Mouse (Mus musculus) ZHBTc4 (cell line): ENCODE data around the gene Cdhr3.
A peak's percentile ranks its signal among the peaks of the same experiment; 100 is the strongest.
"Not testable (repeated sequence)": the region's sequence is repeated elsewhere in the genome, so short reads cannot be mapped to it uniquely, and the experiment has no call there.

Experiments used
- DNase-seq: peaks from one replicate; pipeline ENCODE4 v3.0.0-alpha.2; 2011; ENCODE audit warnings: low read depth, low spot score

Cdhr3 gene

GRCm38 (mm10) chr12:33005858-33006257, 86.8 kb downstream of the Cdhr3 start:
- no peak for DNase-seq

- no peak for DNase-seq
These were observed 89.2 kb downstream of the Cdhr3 start for GRCm38 (mm10) chr12:33003339-33003965.

DNA sequence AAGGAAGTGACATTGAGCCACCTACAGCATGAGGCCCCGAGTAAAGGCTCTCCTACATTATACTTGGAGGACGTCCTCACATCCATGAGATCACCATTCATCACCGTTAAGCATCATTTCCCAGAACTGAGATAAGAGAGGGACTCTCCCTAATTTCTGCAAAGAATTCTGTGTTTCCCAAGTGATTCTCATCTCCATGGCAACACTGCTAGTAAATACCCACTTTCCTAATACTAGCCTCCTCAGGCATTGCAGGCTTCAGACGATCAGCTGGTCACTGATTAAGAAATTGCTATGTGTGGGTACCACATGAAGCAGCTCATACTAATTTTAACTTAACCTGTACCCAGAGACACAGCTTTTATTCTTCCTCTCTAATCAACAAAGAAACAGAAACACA, 92.3 kb downstream of the Cdhr3 start:
- DNase-seq = no peak

DNA sequence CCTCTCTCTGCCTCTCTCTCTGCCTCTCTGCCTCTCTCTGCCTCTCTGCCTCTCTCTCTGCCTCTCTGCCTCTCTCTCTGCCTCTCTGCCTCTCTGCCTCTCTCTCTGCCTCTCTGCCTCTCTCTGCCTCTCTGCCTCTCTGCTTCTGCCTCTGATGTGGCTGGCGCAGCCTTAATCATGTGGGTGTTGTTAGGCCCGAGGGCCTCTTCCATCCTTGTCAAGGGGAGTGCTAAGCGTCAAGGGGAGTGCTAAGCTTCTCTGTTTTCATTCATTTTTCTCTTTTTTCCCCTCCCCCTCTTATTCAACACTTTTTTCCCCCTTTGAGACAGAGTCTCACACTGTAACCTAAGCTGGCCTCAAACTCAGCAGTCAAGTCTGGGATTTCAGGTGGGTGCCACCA, 92.9 kb downstream of the Cdhr3 start:
- DNase-seq = not testable (repeated sequence)

- DNase-seq = no peak
These were observed 93.9 kb downstream of the Cdhr3 start for GRCm38 (mm10) chr12:32998766-32999165.

DNA sequence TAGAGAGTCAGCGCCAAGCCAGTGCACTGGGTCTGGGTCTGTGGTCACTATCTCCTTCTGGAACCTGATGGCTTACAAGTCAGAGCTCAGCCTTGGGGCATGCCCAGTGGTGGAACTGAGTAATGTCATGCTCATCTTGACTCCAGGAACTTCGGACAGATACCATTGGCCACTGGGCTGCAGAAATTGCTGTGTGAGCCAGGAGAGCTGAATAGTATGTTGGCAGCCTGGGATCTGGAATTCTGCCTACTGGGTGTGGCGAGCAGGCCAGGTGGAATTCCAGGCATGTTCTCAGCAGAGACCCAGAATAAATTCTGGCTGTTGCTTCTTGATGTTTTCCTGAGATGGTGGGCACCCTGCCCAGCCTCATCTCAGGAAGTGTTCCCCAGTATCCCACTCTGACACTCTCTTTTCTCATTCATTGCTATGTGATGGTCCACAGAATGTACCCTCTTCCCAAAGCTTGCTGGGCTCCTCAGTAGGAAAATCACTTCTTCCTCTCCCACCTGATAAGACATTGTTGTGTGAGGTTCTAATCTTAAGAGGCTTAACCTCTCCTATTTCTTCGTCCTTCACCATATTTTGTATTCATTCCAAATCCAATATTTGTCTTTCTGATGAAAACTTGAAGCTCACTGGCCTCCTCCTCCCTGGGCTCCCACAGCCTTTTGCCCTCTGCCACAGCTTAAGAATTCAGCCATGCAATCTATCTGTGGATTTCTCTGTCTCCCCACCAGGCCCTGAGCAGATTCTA, 97.4 kb downstream of the Cdhr3 start:
- peak; percentile 13 for DNase-seq

DNA sequence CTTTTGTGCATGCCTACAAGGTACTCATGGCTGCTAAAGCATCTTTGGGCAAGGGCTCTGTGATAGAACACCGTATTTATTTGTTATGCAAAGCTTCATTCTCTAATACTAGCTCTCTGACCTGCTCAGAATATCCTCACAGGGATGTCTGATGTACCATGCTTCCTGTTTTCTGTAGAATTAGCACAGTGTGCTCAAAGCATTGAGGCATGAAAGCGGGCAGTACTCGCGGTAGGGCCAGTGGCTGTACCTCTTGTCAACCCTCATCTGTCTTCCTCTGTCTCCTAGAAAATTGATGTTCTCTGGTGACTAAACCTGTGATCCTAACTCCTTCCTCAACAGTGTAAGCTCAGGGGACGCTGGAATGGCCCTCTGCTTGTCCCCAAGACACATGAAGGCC, 98.6 kb downstream of the Cdhr3 start:
- no peak for DNase-seq

GRCm38 (mm10) chr12:32989731-32990130, 102.9 kb downstream of the Cdhr3 start:
- DNase-seq = peak; percentile 74

- no peak for DNase-seq
These were observed 106.4 kb downstream of the Cdhr3 start for GRCm38 (mm10) chr12:32986284-32986683.
